Mouse (Mus musculus) kidney, embryonic 15.5 days (tissue): ENCODE results near the gene Kif5a. TPM values are rescaled to one million over a fixed set of nuclear protein-coding genes. Genes with fewer than 3 reads are reported as not detected.
A peak's percentile ranks its signal among the peaks of the same experiment; 100 is the strongest.
"Not testable (repeated sequence)": the region's sequence is repeated elsewhere in the genome, so short reads cannot be mapped to it uniquely, and the experiment has no call there.

ENCODE experiments used
- ATAC-seq: fragments of 200-750 bp; cut with Nextera tagmentation; replicated peaks from 2 replicates; pipeline ENCODE4 v1.8.0; 2017; ENCODE audit warnings: moderate TSS enrichment; ENCODE audit not compliant: low FRiP score
- H3K27ac ChIP-seq: fragments of 300-500 bp; sonication (generic); 2 replicates; pipeline ENCODE4 v1.5.1; 2015; ENCODE audit warnings: mild to moderate bottlenecking, inconsistent platforms
- H3K27me3 ChIP-seq: fragments of 300-500 bp; sonication (generic); 2 replicates; pipeline ENCODE4 v1.6.1; 2015; ENCODE audit warnings: inconsistent platforms
- H3K36me3 ChIP-seq: fragments of 300-500 bp; sonication (generic); 2 replicates; pipeline ENCODE4 v1.6.1; 2015; ENCODE audit warnings: inconsistent platforms
- H3K4me1 ChIP-seq: fragments of 300-500 bp; sonication (generic); 2 replicates; pipeline ENCODE4 v1.6.1; 2015; ENCODE audit warnings: inconsistent platforms
- H3K4me2 ChIP-seq: fragments of 300-500 bp; sonication (generic); 2 replicates; pipeline ENCODE4 v1.6.1; 2015; ENCODE audit warnings: moderate library complexity, mild to moderate bottlenecking, inconsistent platforms
- H3K4me3 ChIP-seq: fragments of 300-500 bp; sonication (generic); replicated peaks from 2 replicates; pipeline ENCODE4 v1.5.1; 2015; ENCODE audit warnings: mild to moderate bottlenecking, inconsistent platforms
- H3K9ac ChIP-seq: fragments of 300-500 bp; sonication (generic); 2 replicates; pipeline ENCODE4 v1.6.1; 2015; ENCODE audit warnings: mild to moderate bottlenecking, inconsistent platforms
- H3K9me3 ChIP-seq: fragments of 300-500 bp; sonication (generic); replicated peaks from 2 replicates; pipeline ENCODE4 v1.6.1; 2016; ENCODE audit warnings: inconsistent platforms
- WGBS: fragments of 180-500 bp; shearing (Covaris S2); methylation state at CpG from one replicate; pipeline ENCODE4 v1.1.7; 2015; ENCODE audit warnings: mixed read lengths; 5-methylcytosine and 5-hydroxymethylcytosine counted together
- polyA plus RNA-seq: library from polyadenylated mRNA; unstranded; fragments of >200 nt; fragmentation: Nextera tagmentation; extraction: Ambion mirVana; gene quantifications from 2 replicates; pipeline ENCODE4 v1.2.1, GENCODE M21; 2015

The Kif5a gene
- polyA plus RNA-seq = 1.1 and 1.9 TPM in 2 replicates

GRCm38 (mm10) chr10:127262548-127263398 is at the start of gene Kif5a:
Gene Kif5a, minus strand, starts transcription at chr10:127263348.
- peaks cover 46% of the 10 kb centered on the region for H3K27me3 ChIP-seq
- peak within 1 kb of the TSS; percentile 43; the same call in 1 of the 2 replicates for H3K9ac ChIP-seq
- under 1% methylated on average over 53 of the region's 53 CpGs for WGBS
- H3K27ac ChIP-seq = no peak within 1 kb of the TSS
- peak within 1 kb of the TSS; percentile 48 for H3K4me3 ChIP-seq
- H3K4me2 ChIP-seq = peak within 1 kb of the TSS; percentile 89
- peaks cover 21% of the 10 kb centered on the region for H3K4me1 ChIP-seq
- no peaks in the 10 kb centered on the region for H3K36me3 ChIP-seq
- ATAC-seq = no peak
- H3K9me3 ChIP-seq = no peaks in the 10 kb centered on the region

- Histone ChIP-seq H3K9ac (no peak overlapping the region), H3K4me1 (peaks cover 18% of the 10 kb centered on the region), H3K4me3 (no peak overlapping the region), H3K4me2 (no peak overlapping the region), H3K9me3 (no peaks in the 10 kb centered on the region), H3K27me3 (no peaks in the 10 kb centered on the region), H3K27ac (no peak overlapping the region), H3K36me3 (peaks cover 21% of the 10 kb centered on the region)
- no peak for ATAC-seq
- 77% methylated on average over 4 of the region's 4 CpGs for WGBS
Observed at GRCm38 (mm10) chr10:127312858-127313257, 49.7 kb upstream of the Kif5a start.

DNA sequence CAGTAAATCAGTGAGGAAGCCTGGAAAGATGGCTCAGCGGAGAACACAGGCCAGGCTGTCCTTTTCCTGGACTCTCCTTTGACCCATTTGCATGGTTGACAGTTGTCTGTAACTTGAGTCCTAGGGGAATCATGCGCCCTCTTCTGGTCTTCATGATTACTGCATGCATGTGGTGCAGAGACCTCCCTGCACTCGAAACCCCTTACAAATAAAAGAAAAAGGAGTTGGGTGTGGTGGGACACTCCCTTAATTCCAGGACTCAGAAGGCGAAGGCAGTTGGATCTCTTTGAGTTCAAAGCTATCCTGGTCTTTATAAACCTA is 49.2 kb upstream of the Kif5a start:
- Histone ChIP-seq H3K4me3 (peak overlapping the region; percentile 81), H3K36me3 (peaks cover 26% of the 10 kb centered on the region), H3K9me3 (no peaks in the 10 kb centered on the region), H3K4me2 (peak overlapping the region; percentile 67), H3K4me1 (peaks cover 18% of the 10 kb centered on the region), H3K9ac (peak overlapping the region; percentile 82; the same call in 1 of the 2 replicates), H3K27ac (peak overlapping the region; percentile 69), H3K27me3 (no peaks in the 10 kb centered on the region)
- ATAC-seq = peak; percentile 30
- WGBS = 2% methylated on average over 4 of the region's 4 CpGs

GRCm38 (mm10) chr10:127311476-127312355 is 48.6 kb upstream of the Kif5a start, which contains the start of gene Mars:
Gene Mars, minus strand, starts transcription at chr10:127311786.
- peak within 1 kb of the TSS; percentile 79 for H3K27ac ChIP-seq
- peaks cover 18% of the 10 kb centered on the region for H3K4me1 ChIP-seq
- H3K27me3 ChIP-seq = no peaks in the 10 kb centered on the region
- peak within 1 kb of the TSS; percentile 82 for H3K9ac ChIP-seq
- peaks cover 32% of the 10 kb centered on the region for H3K36me3 ChIP-seq
- H3K9me3 ChIP-seq = no peaks in the 10 kb centered on the region
- ATAC-seq = peak; percentile 96
- under 1% methylated on average over 65 of the region's 65 CpGs for WGBS
- peak within 1 kb of the TSS; percentile 81 for H3K4me3 ChIP-seq
- peak within 1 kb of the TSS; percentile 67 for H3K4me2 ChIP-seq

- Histone ChIP-seq H3K36me3 (peaks cover 41% of the 10 kb centered on the region), H3K4me2 (peak overlapping the region; percentile 67), H3K27ac (peak overlapping the region; percentile 79), H3K27me3 (no peaks in the 10 kb centered on the region), H3K4me3 (peak overlapping the region; percentile 81), H3K9me3 (no peaks in the 10 kb centered on the region), H3K4me1 (peaks cover 18% of the 10 kb centered on the region), H3K9ac (peak overlapping the region; percentile 82)
- WGBS = 35% methylated on average over 23 of the region's 23 CpGs
- ATAC-seq = peak; percentile 40
Observed at GRCm38 (mm10) chr10:127310523-127311475, 47.7 kb upstream of the Kif5a start.

DNA sequence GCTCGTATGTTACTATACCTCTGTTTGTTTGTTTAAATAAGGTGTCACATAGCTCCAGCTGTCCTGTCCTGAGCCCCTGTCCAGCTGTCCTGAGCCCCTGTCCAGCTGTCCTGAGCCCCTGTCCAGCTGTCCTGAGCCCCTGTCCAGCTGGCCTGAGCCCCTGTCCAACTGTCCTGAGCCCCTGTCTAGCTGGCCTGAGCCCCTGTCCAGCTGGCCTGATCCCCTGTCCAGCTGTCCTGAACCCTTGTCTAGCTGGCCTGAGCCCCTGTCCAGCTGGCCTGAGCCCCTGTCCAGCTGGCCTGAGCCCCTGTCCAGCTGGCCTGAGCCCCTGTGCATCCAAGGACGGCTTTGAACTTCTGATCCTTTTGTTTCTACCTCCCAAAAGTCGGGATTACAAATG is 46.0 kb upstream of the Kif5a start:
- WGBS = 87% methylated on average over 3 of the region's 3 CpGs
- peaks cover 58% of the 10 kb centered on the region for H3K36me3 ChIP-seq

DNA sequence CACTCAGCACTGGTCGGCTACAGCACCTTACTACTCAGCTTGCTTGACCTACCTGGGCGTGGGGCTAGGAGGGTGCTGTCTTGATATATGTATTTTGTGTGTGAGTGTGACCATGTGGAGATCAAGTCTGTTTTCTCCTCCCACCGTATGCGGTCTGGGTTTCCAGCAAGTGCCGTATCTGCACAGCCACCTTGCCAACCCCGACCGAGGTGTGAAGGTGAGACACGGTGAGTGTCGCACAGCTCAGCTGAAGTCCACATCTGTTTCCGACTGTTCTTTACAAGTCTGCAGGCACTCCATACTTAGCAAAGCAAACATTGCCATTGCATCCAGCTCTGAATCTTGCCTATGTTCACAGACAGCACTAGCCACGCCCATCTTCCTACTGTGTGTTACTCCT is 40.0 kb upstream of the Kif5a start:
- ATAC-seq = no peak

More for the DNA sequence above, 46.0 kb upstream of the Kif5a start:
- H3K4me3 ChIP-seq, H3K27me3 ChIP-seq, H3K27ac ChIP-seq, ATAC-seq, H3K9ac ChIP-seq, H3K9me3 ChIP-seq, H3K4me2 ChIP-seq: not testable (repeated sequence)
- H3K4me1 ChIP-seq = peaks cover 18% of the 10 kb centered on the region

DNA sequence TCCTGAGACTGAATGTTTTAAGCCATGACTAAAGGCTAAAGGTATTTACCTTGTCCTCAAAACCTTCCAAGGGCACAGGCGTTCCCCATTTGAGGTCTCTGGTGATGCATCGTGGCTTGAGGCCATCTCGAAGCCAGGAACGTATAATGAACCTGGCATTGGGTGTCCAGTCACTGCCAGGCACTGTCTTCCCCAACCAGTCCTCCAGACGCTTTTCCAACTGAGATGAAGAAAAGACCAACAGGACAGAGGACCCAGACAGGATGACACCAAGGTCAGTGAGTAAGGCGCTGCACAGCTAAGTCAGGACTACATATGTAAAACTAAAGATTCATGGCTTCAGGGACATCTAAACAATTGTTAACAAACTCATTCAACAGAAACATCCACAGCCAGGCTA is 37.2 kb upstream of the Kif5a start:
- Histone ChIP-seq H3K27me3 (no peaks in the 10 kb centered on the region), H3K4me3 (no peak overlapping the region), H3K36me3 (peaks cover 98% of the 10 kb centered on the region), H3K9ac (no peak overlapping the region), H3K9me3 (no peaks in the 10 kb centered on the region), H3K27ac (no peak overlapping the region), H3K4me2 (no peak overlapping the region), H3K4me1 (no peaks in the 10 kb centered on the region)
- ATAC-seq = no peak
- 93% methylated on average over 6 of the region's 6 CpGs for WGBS

More for the DNA sequence above, 40.0 kb upstream of the Kif5a start:
- H3K36me3 ChIP-seq = peaks cover 98% of the 10 kb centered on the region
- no peaks in the 10 kb centered on the region for H3K9me3 ChIP-seq
- H3K4me1 ChIP-seq = no peaks in the 10 kb centered on the region
- H3K4me2 ChIP-seq = no peak overlapping the region
- 95% methylated on average over 11 of the region's 11 CpGs for WGBS
- H3K27me3 ChIP-seq = no peaks in the 10 kb centered on the region
- H3K4me3 ChIP-seq = no peak overlapping the region
- H3K9ac ChIP-seq = no peak overlapping the region
- no peak overlapping the region for H3K27ac ChIP-seq

DNA sequence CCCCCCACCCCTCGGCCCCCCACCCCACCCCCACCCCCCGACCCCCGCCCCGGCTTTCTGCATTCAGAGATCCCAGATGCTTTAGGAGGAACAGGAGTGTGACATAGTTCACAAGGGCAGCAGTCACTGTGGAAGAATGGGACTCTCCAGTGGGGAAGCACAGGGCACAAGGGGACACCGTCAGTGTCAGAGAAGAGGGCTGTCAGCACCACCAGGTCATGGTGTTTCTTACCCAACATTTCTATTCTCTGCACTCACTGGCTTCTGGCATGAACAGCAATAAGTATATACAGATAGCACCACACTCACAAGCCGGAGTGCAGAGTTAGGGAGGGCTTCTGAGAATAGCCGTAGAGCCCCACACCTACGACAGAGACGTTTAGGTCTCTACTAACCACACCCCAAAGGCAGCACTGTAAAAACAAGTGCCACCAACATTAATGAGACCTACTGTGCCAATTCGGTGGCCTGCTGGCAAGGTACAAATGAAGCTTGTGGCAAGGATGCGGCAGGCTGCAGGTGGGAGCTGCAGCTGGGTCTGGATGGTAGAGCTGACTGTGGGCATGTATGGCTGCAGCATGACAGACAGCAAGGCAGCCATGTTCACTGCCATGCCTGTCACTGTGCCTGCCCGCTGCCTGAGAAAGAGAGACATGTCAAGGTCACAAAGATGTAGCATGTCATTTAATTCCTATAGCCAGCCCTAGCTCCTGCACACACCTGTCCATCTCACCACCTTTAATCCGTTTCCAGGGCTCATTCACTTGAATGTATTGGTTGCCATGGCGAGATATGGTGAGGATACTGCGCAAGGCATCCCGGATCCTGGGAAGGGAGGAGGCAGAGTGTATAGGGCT is 34.1 kb upstream of the Kif5a start:
- Histone ChIP-seq H3K4me3 (no peak overlapping the region), H3K27ac (no peak overlapping the region), H3K36me3 (peaks cover 96% of the 10 kb centered on the region), H3K27me3 (no peaks in the 10 kb centered on the region), H3K9me3 (no peaks in the 10 kb centered on the region), H3K9ac (no peak overlapping the region), H3K4me1 (peaks cover 13% of the 10 kb centered on the region), H3K4me2 (no peak overlapping the region)
- ATAC-seq = no peak
- WGBS = 91% methylated on average over 16 of the region's 16 CpGs

- Histone ChIP-seq H3K9me3 (no peaks in the 10 kb centered on the region), H3K27me3 (no peaks in the 10 kb centered on the region), H3K4me2 (no peak overlapping the region), H3K27ac (no peak overlapping the region), H3K4me1 (peaks cover 23% of the 10 kb centered on the region), H3K4me3 (no peak overlapping the region), H3K36me3 (peaks cover 86% of the 10 kb centered on the region), H3K9ac (no peak overlapping the region)
- 87% methylated on average over 24 of the region's 24 CpGs for WGBS
- ATAC-seq = no peak
Observed at GRCm38 (mm10) chr10:127295986-127296794, 33.0 kb upstream of the Kif5a start.
